Mouse (Mus musculus) kidney, postnatal 0 days (tissue): Measurements from ENCODE around the gene Idh3a. TPM values are rescaled to one million over a fixed set of nuclear protein-coding genes. Genes with fewer than 3 reads are reported as not detected.
"Not testable (repeated sequence)": the region's sequence is repeated elsewhere in the genome, so short reads cannot be mapped to it uniquely, and the experiment has no call there.

ENCODE experiments used
- ATAC-seq: fragments of 200-750 bp; cut with Nextera tagmentation; replicated peaks from 2 replicates; pipeline ENCODE4 v1.8.0; 2017; ENCODE audit warnings: low read depth, moderate number of reproducible peaks, moderate TSS enrichment, moderate library complexity; ENCODE audit not compliant: low FRiP score
- DNase-seq: peaks from one replicate; pipeline ENCODE4 v3.0.0-alpha.2; 2016; ENCODE audit warnings: low spot score
- H3K27ac ChIP-seq: fragments of 300-500 bp; sonication (generic); 2 replicates; pipeline ENCODE4 v1.5.1; 2014; ENCODE audit warnings: mild to moderate bottlenecking
- H3K27me3 ChIP-seq: fragments of 300-500 bp; sonication (generic); 2 replicates; pipeline ENCODE4 v1.6.1; 2014; ENCODE audit warnings: low read length, mixed read lengths; ENCODE audit not compliant: insufficient read depth
- H3K36me3 ChIP-seq: fragments of 300-500 bp; sonication (generic); 2 replicates; pipeline ENCODE4 v1.6.1; 2014; ENCODE audit warnings: low read length, mixed read lengths; ENCODE audit not compliant: insufficient read depth
- H3K4me1 ChIP-seq: fragments of 300-500 bp; sonication (generic); replicated peaks from 2 replicates; pipeline ENCODE4 v1.6.1; 2014; ENCODE audit warnings: antibody characterized with exemption, low read length, mixed read lengths; ENCODE audit not compliant: insufficient read depth
- H3K4me2 ChIP-seq: fragments of 300-500 bp; sonication (generic); 2 replicates; pipeline ENCODE4 v1.6.1; 2014; ENCODE audit warnings: mild to moderate bottlenecking, low read length, moderate library complexity, mixed read lengths
- H3K4me3 ChIP-seq: fragments of 300-500 bp; sonication (generic); replicated peaks from 2 replicates; pipeline ENCODE4 v1.5.1; 2014; ENCODE audit warnings: low read depth, low read length
- H3K9ac ChIP-seq: fragments of 300-500 bp; sonication (generic); 2 replicates; pipeline ENCODE4 v1.6.1; 2014; ENCODE audit warnings: low read depth, low read length
- H3K9me3 ChIP-seq: fragments of 300-500 bp; sonication (generic); replicated peaks from 2 replicates; pipeline ENCODE4 v1.6.1; 2016; ENCODE audit warnings: low read length, inconsistent platforms, mixed read lengths
- CTCF ChIP-seq: IDR thresholded peaks from 2 replicates; pipeline ENCODE4 v1.5.1; 2016; ENCODE audit warnings: antibody characterized with exemption, low read depth, mild to moderate bottlenecking, moderate library complexity
- WGBS: fragments of 180-500 bp; shearing (Covaris S2); extraction: QIAGEN DNeasy Blood & Tissue Kit; methylation state at CpG from one replicate; pipeline ENCODE4 v1.1.7; 2014; 5-methylcytosine and 5-hydroxymethylcytosine counted together
- polyA plus RNA-seq: library from polyadenylated mRNA; unstranded; fragments of >200 nt; fragmentation: Nextera tagmentation; extraction: Ambion mirVana; gene quantifications from 2 replicates; pipeline ENCODE4 v1.2.1, GENCODE M21; 2015

Idh3a gene
- polyA plus RNA-seq, 1 experiment from 2014 or later: 247 TPM

- Histone ChIP-seq H3K9ac (peak within 1 kb of the TSS; percentile 65), H3K27ac (no peak within 1 kb of the TSS), H3K27me3 (no peaks in the 10 kb centered on the region), H3K4me2 (peak within 1 kb of the TSS; percentile 91), H3K9me3 (no peaks in the 10 kb centered on the region), H3K36me3 (no peaks in the 10 kb centered on the region), H3K4me3 (peak within 1 kb of the TSS; percentile 55), H3K4me1 (0 out of 2 replicates have a peak, but pooled peaks cover 6% of the 10 kb centered on the region)
- ATAC-seq: peak; percentile 97
- 1% methylated on average over 53 of the region's 54 CpGs for WGBS
- peak; percentile 92 for DNase-seq
- TF ChIP-seq CTCF: peak; percentile 39; the same call in 1 of the 2 replicates
Observed at GRCm38 (mm10) chr9:54559771-54560471, 26.2 kb upstream of the Idh3a start, which contains the start of gene Cib2. Gene Cib2 (minus strand): TSS chr9:54560218.

- Histone ChIP-seq H3K9ac (no peak overlapping the region), H3K27me3 (no peaks in the 10 kb centered on the region), H3K4me3 (no peak overlapping the region), H3K4me2 (no peak overlapping the region), H3K27ac (no peak overlapping the region), H3K4me1 (0 out of 2 replicates have a peak, but pooled peaks cover 6% of the 10 kb centered on the region), H3K36me3 (no peaks in the 10 kb centered on the region), H3K9me3 (no peaks in the 10 kb centered on the region)
- TF ChIP-seq CTCF: no peak
- no peak for ATAC-seq
- WGBS: 84% methylated on average over 8 of the region's 8 CpGs
- DNase-seq: no peak
Observed at GRCm38 (mm10) chr9:54560831-54561601, 25.1 kb upstream of the Idh3a start.

GRCm38 (mm10) chr9:54566958-54567357, 19.2 kb upstream of the Idh3a start:
- Histone ChIP-seq H3K9me3 (no peaks in the 10 kb centered on the region), H3K4me2 (no peak overlapping the region), H3K27ac (no peak overlapping the region), H3K9ac (no peak overlapping the region), H3K4me3 (no peak overlapping the region), H3K27me3 (no peaks in the 10 kb centered on the region), H3K4me1 (no peaks in the 10 kb centered on the region), H3K36me3 (no peaks in the 10 kb centered on the region)
- ATAC-seq (no peak), DNase-seq (peak; percentile 12)
- TF ChIP-seq CTCF: no peak
- WGBS: 40% methylated on average over 4 of the region's 4 CpGs

- Histone ChIP-seq H3K36me3 (no peaks in the 10 kb centered on the region), H3K4me1 (no peaks in the 10 kb centered on the region), H3K9ac (no peak overlapping the region), H3K27ac (no peak overlapping the region), H3K4me2 (no peak overlapping the region), H3K27me3 (no peaks in the 10 kb centered on the region), H3K9me3 (no peaks in the 10 kb centered on the region), H3K4me3 (no peak overlapping the region)
- WGBS: 45% methylated on average over 2 of the region's 2 CpGs
- DNase-seq (peak; percentile 69), ATAC-seq (no peak)
- no peak for TF ChIP-seq CTCF
Observed at GRCm38 (mm10) chr9:54568732-54569131, 17.4 kb upstream of the Idh3a start.

- Histone ChIP-seq H3K27me3 (no peaks in the 10 kb centered on the region), H3K36me3 (no peaks in the 10 kb centered on the region), H3K9me3 (no peaks in the 10 kb centered on the region), H3K4me3 (no peak overlapping the region), H3K9ac (no peak overlapping the region), H3K4me2 (no peak overlapping the region), H3K4me1 (no peaks in the 10 kb centered on the region), H3K27ac (no peak overlapping the region)
- ATAC-seq: no peak
- 40% methylated on average over 9 of the region's 9 CpGs for WGBS
- TF ChIP-seq CTCF: no peak
- no peak for DNase-seq
Observed at GRCm38 (mm10) chr9:54571130-54571839, 14.8 kb upstream of the Idh3a start.

GRCm38 (mm10) chr9:54583712-54584111, 2.4 kb upstream of the Idh3a start:
- Histone ChIP-seq H3K27ac (no peak overlapping the region), H3K9me3 (0 out of 2 replicates have a peak, but pooled peaks cover 3% of the 10 kb centered on the region)

GRCm38 (mm10) chr9:54584127-54584526, 2.0 kb upstream of the Idh3a start:
- not testable (repeated sequence) for H3K9ac ChIP-seq, H3K9me3 ChIP-seq, DNase-seq, H3K4me2 ChIP-seq, H3K4me1 ChIP-seq, H3K27ac ChIP-seq, H3K36me3 ChIP-seq, ATAC-seq, H3K27me3 ChIP-seq, H3K4me3 ChIP-seq
- 85% methylated on average over 2 of the region's 2 CpGs for WGBS

More at GRCm38 (mm10) chr9:54583712-54584111, 2.4 kb upstream of the Idh3a start:
- Histone ChIP-seq H3K27me3 (no peaks in the 10 kb centered on the region), H3K4me2 (no peak overlapping the region), H3K9ac (no peak overlapping the region), H3K36me3 (no peaks in the 10 kb centered on the region), H3K4me3 (no peak overlapping the region), H3K4me1 (peaks cover 10% of the 10 kb centered on the region)
- no peak for TF ChIP-seq CTCF
- ATAC-seq (no peak), DNase-seq (no peak)
- WGBS: 55% methylated on average over 1 of the region's 1 CpGs
